Mouse (Mus musculus) stomach, postnatal 0 days (tissue): ENCODE data around the gene Hist2h3c1.

ENCODE experiments used
- CTCF ChIP-seq: IDR thresholded peaks from 2 replicates; pipeline ENCODE4 v1.5.1; 2016; ENCODE audit warnings: antibody characterized with exemption, low read depth, mild to moderate bottlenecking, moderate library complexity
- EP300 ChIP-seq: optimal IDR thresholded peaks from 2 replicates; pipeline ENCODE3; 2016; ENCODE audit warnings: antibody characterized with exemption

- no peak for TF ChIP-seq CTCF
- no peak for TF ChIP-seq EP300
Observed at GRCm38 (mm10) chr3:96251787-96252186, 5.3 kb downstream of the Hist2h3c1 start.
